Mouse (Mus musculus): ENCODE measurements around the gene Nubp2. TPM values are rescaled to one million over a fixed set of nuclear protein-coding genes. Genes with fewer than 3 reads are reported as not detected.
A peak's percentile ranks its signal among the peaks of the same experiment; 100 is the strongest.

The Nubp2 gene
- total and polyA plus RNA-seq, 3 experiments, result 70.9 to 124 (median 89.1) TPM

GRCm38 (mm10) chr17:24850065-24850772 is 35.9 kb downstream of the Nubp2 start, which contains the start of gene Fahd1:
Gene Fahd1 (minus strand): TSS chr17:24850364.
- H3K79me2 ChIP-seq (replicated peaks; ENCODE audit: control insufficient read depth, extremely low read depth, insufficient read depth, poor library complexity, severe bottlenecking), result no peaks in the 10 kb centered on the region
- H3K4me2 ChIP-seq (ENCODE audit: insufficient read depth, low read depth, poor library complexity, severe bottlenecking), result peak within 1 kb of the TSS; percentile 59
- peak within 1 kb of the TSS; percentile 60 for H3K9ac ChIP-seq (ENCODE audit: insufficient read depth, low read depth)
- peak within 1 kb of the TSS; percentile 74 to 83 (median 75) for H3K4me3 ChIP-seq (replicated peaks in 1 of 3; ENCODE audit: low read depth in 2 of 3, low read length in 2 of 3, poor library complexity in 1 of 3)
- in situ Hi-C loops (cut with MboI; ENCODE audit: low pct_ligation_motif_present, low pct_unique_long_range_greater_than_20kb, low sequenced_read_pairs), result loop anchor here (5.0 kb wide), 1 partner anchor 37 kb away; the partner anchor contains the start of genes Nubp2 and Spsb3
- peak within 1 kb of the TSS; percentile 62 for H3K27ac ChIP-seq (ENCODE audit: insufficient read depth, low read depth)
- peak; percentile 99 for DNase-seq (ENCODE audit: extremely low read depth)
- H3K36me3 ChIP-seq (replicated peaks in 1 of 2; ENCODE audit: control insufficient read depth in 1 of 2, insufficient read depth in 1 of 2, low read length in 1 of 2), result peaks cover 11 to 20% of the 10 kb centered on the region in 2 experiments
- H3K9me3 ChIP-seq (replicated peaks; ENCODE audit: low read length), result no peaks in the 10 kb centered on the region
- TF ChIP-seq ETS1 (conservative IDR thresholded peaks at IDR 0.05; ENCODE audit: low read depth, low read length), result no peak
- TF ChIP-seq POLR2AphosphoS2 (IDR thresholded peaks at IDR 0.05; ENCODE audit: low read depth, low read length), result peak; percentile 53; the same call in 1 of the 2 replicates
- peak; percentile 40; the same call in 1 of the 2 replicates for TF ChIP-seq NRF1 (IDR thresholded peaks at IDR 0.05; ENCODE audit: low read depth, low read length)
- TF ChIP-seq TCF12 (IDR thresholded peaks at IDR 0.05; ENCODE audit: low read depth, low read length), result peak; percentile 38
- TF ChIP-seq MAZ (IDR thresholded peaks at IDR 0.05; ENCODE audit: low read depth, low read length), result peak; percentile 79; the same call in 1 of the 2 replicates
- TF ChIP-seq HCFC1 (IDR thresholded peaks at IDR 0.05; ENCODE audit: low read depth, low read length), result peak; percentile 81
- no peak for TF ChIP-seq EP300 (IDR thresholded peaks at IDR 0.05; ENCODE audit: low read length)
- TF ChIP-seq PAX5 (IDR thresholded peaks at IDR 0.05; ENCODE audit: low read length), result no peak
- peak; percentile 93 for TF ChIP-seq USF1 (IDR thresholded peaks at IDR 0.05; ENCODE audit: low read depth, low read length)
- peak; percentile 87 for TF ChIP-seq POLR2A (IDR thresholded peaks at IDR 0.05; ENCODE audit: low read depth, low read length)
- TF ChIP-seq ZMIZ1 (IDR thresholded peaks at IDR 0.05; ENCODE audit: low read depth, low read length), result peak; percentile 77; the same call in 1 of the 2 replicates
- peak; percentile 66 for TF ChIP-seq NELFE (IDR thresholded peaks at IDR 0.05; ENCODE audit: low read depth, low read length)
- peak; percentile 81 for TF ChIP-seq BHLHE40 (IDR thresholded peaks at IDR 0.05; ENCODE audit: low read depth, low read length)
- TF ChIP-seq SMC3 (IDR thresholded peaks at IDR 0.05; ENCODE audit: low read depth, low read length), result no peak
- peak; percentile 49; the same call in 1 of the 2 replicates for TF ChIP-seq UBTF (IDR thresholded peaks at IDR 0.05; ENCODE audit: low read depth, low read length)
- peak; percentile 87 for TF ChIP-seq USF2 (conservative IDR thresholded peaks at IDR 0.05; ENCODE audit: low read depth, low read length)
- peak; percentile 49; the same call in 1 of the 2 replicates for TF ChIP-seq KAT2A (IDR thresholded peaks at IDR 0.05; ENCODE audit: insufficient replicate concordance, low read length)
- peak; percentile 63 for TF ChIP-seq MXI1 (IDR thresholded peaks at IDR 0.05; ENCODE audit: low read depth, low read length)
- TF ChIP-seq IRF4 (IDR thresholded peaks at IDR 0.05; ENCODE audit: low read depth, low read length), result peak; percentile 25; the same call in 1 of the 2 replicates
- peaks cover 10% of the 10 kb centered on the region for H3K27me3 ChIP-seq (replicated peaks)
- peaks cover under 1 to 24% of the 10 kb centered on the region in 2 experiments; a peak in 3 of 4 replicates for H3K4me1 ChIP-seq (ENCODE audit: control insufficient read depth in 1 of 2, insufficient read depth in 2 of 2)
- dilution Hi-C loops (cut with MboI; ENCODE audit: extremely low pct_ligation_motif_present, extremely low pct_unique_long_range_greater_than_20kb, low sequenced_read_pairs), result no loop called here

GRCm38 (mm10) chr17:24849733-24850064 is 36.5 kb downstream of the Nubp2 start:
- dilution Hi-C loops (cut with MboI; ENCODE audit: extremely low pct_ligation_motif_present, extremely low pct_unique_long_range_greater_than_20kb, low sequenced_read_pairs) (no loop called here), in situ Hi-C loops (cut with MboI; ENCODE audit: low pct_ligation_motif_present, low pct_unique_long_range_greater_than_20kb, low sequenced_read_pairs) (loop anchor here (5.0 kb wide), 1 partner anchor 38 kb away; the partner anchor contains the start of genes Nubp2 and Spsb3)
- peak overlapping the region; percentile 62 for H3K27ac ChIP-seq (ENCODE audit: insufficient read depth, low read depth)
- H3K9ac ChIP-seq (ENCODE audit: insufficient read depth, low read depth), result peak overlapping the region; percentile 33
- peak overlapping the region; percentile 33 for H3K4me2 ChIP-seq (ENCODE audit: insufficient read depth, low read depth, poor library complexity, severe bottlenecking)
- H3K36me3 ChIP-seq (replicated peaks in 1 of 2; ENCODE audit: control insufficient read depth in 1 of 2, insufficient read depth in 1 of 2, low read length in 1 of 2), result peaks cover 11 to 20% of the 10 kb centered on the region in 2 experiments
- H3K27me3 ChIP-seq (replicated peaks), result peaks cover 10% of the 10 kb centered on the region
- H3K4me3 ChIP-seq (replicated peaks in 1 of 3; ENCODE audit: low read depth in 2 of 3, low read length in 2 of 3, poor library complexity in 1 of 3), result peak overlapping the region; percentile 71 to 75 (median 74)
- peak; percentile 73 for DNase-seq (ENCODE audit: extremely low read depth)
- H3K4me1 ChIP-seq (ENCODE audit: control insufficient read depth in 1 of 2, insufficient read depth in 2 of 2), result peaks cover 0 to 24% of the 10 kb centered on the region in 2 experiments; a peak in 2 of 4 replicates
- H3K9me3 ChIP-seq (replicated peaks; ENCODE audit: low read length), result no peaks in the 10 kb centered on the region
- no peaks in the 10 kb centered on the region for H3K79me2 ChIP-seq (replicated peaks; ENCODE audit: control insufficient read depth, extremely low read depth, insufficient read depth, poor library complexity, severe bottlenecking)
- TF ChIP-seq MYC (IDR thresholded peaks at IDR 0.05; ENCODE audit: low read depth, low read length) (0 out of 2 replicates have a peak, but pooled peaks have one; percentile 82), MAZ (IDR thresholded peaks at IDR 0.05; ENCODE audit: low read depth, low read length) (no peak), RCOR1 (conservative IDR thresholded peaks at IDR 0.05; ENCODE audit: low read depth, low read length) (no peak), MXI1 (IDR thresholded peaks at IDR 0.05; ENCODE audit: low read depth, low read length) (peak; percentile 89), KAT2A (IDR thresholded peaks at IDR 0.05; ENCODE audit: insufficient replicate concordance, low read length) (no peak), MAX (IDR thresholded peaks at IDR 0.05; ENCODE audit: low read length) (peak; percentile 79), CHD2 (IDR thresholded peaks at IDR 0.05; ENCODE audit: low read length) (no peak), ZC3H11A (IDR thresholded peaks at IDR 0.05; ENCODE audit: low read depth, low read length) (no peak), NRF1 (IDR thresholded peaks at IDR 0.05; ENCODE audit: low read depth, low read length) (peak; percentile 59), BHLHE40 (IDR thresholded peaks at IDR 0.05; ENCODE audit: low read depth, low read length) (no peak), EP300 (IDR thresholded peaks at IDR 0.05; ENCODE audit: low read length) (no peak), RAD21 (IDR thresholded peaks at IDR 0.05; ENCODE audit: low read depth, low read length) (no peak; the same call in 1 of the 2 replicates), ZNF384 (IDR thresholded peaks at IDR 0.05; ENCODE audit: low read depth, low read length) (no peak), MEF2A (IDR thresholded peaks at IDR 0.05; ENCODE audit: borderline replicate concordance, low read depth, low read length) (no peak), HCFC1 (IDR thresholded peaks at IDR 0.05; ENCODE audit: low read depth, low read length) (no peak), IRF4 (IDR thresholded peaks at IDR 0.05; ENCODE audit: low read depth, low read length) (no peak), UBTF (IDR thresholded peaks at IDR 0.05; ENCODE audit: low read depth, low read length) (no peak; the same call in 1 of the 2 replicates), E2F4 (IDR thresholded peaks at IDR 0.05; ENCODE audit: insufficient replicate concordance, low read depth, low read length) (no peak), NELFE (IDR thresholded peaks at IDR 0.05; ENCODE audit: low read depth, low read length) (no peak)
